Mouse (Mus musculus) heart, postnatal 0 days (tissue): Measurements from ENCODE around the gene Cyfip2.

Source experiments
- CTCF ChIP-seq: IDR thresholded peaks from 2 replicates; pipeline ENCODE4 v1.5.1; 2016; ENCODE audit warnings: antibody characterized with exemption, control low read depth, low read depth
- EP300 ChIP-seq: IDR thresholded peaks from 2 replicates; pipeline ENCODE4 v1.6.1; 2016; ENCODE audit warnings: antibody characterized with exemption, low read depth

DNA sequence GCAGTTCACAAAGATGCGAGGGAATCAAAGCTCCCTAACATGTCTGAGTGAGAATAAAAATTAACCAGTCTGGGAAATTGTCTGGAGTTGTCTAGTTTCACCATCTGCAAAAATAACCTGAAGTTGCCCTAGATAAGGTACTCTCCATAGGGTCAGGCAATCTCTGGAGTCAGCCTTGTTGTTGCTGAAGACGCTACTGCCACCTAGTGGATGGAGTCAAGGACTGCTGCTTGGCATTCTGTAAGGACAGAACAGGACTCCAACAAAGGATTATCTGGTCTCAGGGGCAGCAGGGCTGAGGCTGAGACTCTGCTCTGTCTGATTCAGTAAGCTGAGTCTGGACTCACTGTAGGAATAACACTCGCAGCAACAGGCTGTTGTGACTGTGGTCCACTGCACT lies 97.3 kb downstream of the Cyfip2 start:
- TF ChIP-seq CTCF (peak; percentile 99), EP300 (no peak)
